Mouse (Mus musculus) hindbrain, embryonic 11.5 days (tissue): ENCODE measurements around the gene Sell. TPM values are rescaled to one million over a fixed set of nuclear protein-coding genes. Genes with fewer than 3 reads are reported as not detected.
"Not testable (repeated sequence)": the region's sequence is repeated elsewhere in the genome, so short reads cannot be mapped to it uniquely, and the experiment has no call there.

Experiments used
- ATAC-seq: fragments of 200-750 bp; cut with Nextera tagmentation; 2 replicates; pipeline ENCODE4 v1.8.0; 2017; ENCODE audit warnings: mild to moderate bottlenecking, moderate TSS enrichment, moderate library complexity; ENCODE audit not compliant: low FRiP score
- DNase-seq: peaks from one replicate; pipeline ENCODE4 v3.0.0-alpha.2; 2015; ENCODE audit warnings: low spot score
- H3K27ac ChIP-seq: fragments of 300-500 bp; sonication (generic); 2 replicates; pipeline ENCODE4 v1.5.1; 2014; ENCODE audit warnings: mild to moderate bottlenecking, low read depth, low read length
- H3K27me3 ChIP-seq: fragments of 300-500 bp; sonication (generic); 2 replicates; pipeline ENCODE4 v1.6.1; 2014; ENCODE audit warnings: mild to moderate bottlenecking, low read length, moderate library complexity, mixed read lengths; ENCODE audit not compliant: control insufficient read depth, insufficient read depth
- H3K36me3 ChIP-seq: fragments of 300-500 bp; sonication (generic); 2 replicates; pipeline ENCODE4 v1.6.1; 2014; ENCODE audit warnings: mild to moderate bottlenecking, low read length, moderate library complexity, mixed read lengths; ENCODE audit not compliant: control insufficient read depth, insufficient read depth
- H3K4me1 ChIP-seq: fragments of 300-500 bp; sonication (generic); replicated peaks from 2 replicates; pipeline ENCODE4 v1.6.1; 2014; ENCODE audit warnings: low read length, mixed read lengths; ENCODE audit not compliant: control insufficient read depth, insufficient read depth
- H3K4me2 ChIP-seq: fragments of 300-500 bp; sonication (generic); replicated peaks from 2 replicates; pipeline ENCODE4 v1.6.1; 2014; ENCODE audit warnings: mild to moderate bottlenecking, low read depth, low read length
- H3K4me3 ChIP-seq: fragments of 300-500 bp; sonication (generic); 2 replicates; pipeline ENCODE4 v1.5.1; 2014; ENCODE audit warnings: low read depth, low read length
- H3K9ac ChIP-seq: fragments of 300-500 bp; sonication (generic); 2 replicates; pipeline ENCODE4 v1.6.1; 2014; ENCODE audit warnings: low read depth, low read length
- H3K9me3 ChIP-seq: fragments of 300-500 bp; sonication (generic); 2 replicates; pipeline ENCODE4 v1.6.1; 2016; ENCODE audit warnings: low read length; ENCODE audit not compliant: control insufficient read depth
- WGBS: fragments of 180-500 bp; shearing (Covaris S2); extraction: QIAGEN DNeasy Blood & Tissue Kit; methylation state at CpG from one replicate; pipeline ENCODE4 v1.1.7; 2014; 5-methylcytosine and 5-hydroxymethylcytosine counted together
- polyA plus RNA-seq: library from polyadenylated mRNA; unstranded; fragments of >200 nt; fragmentation: Nextera tagmentation; extraction: Ambion mirVana; gene quantifications from 2 replicates; pipeline ENCODE4 v1.2.1, GENCODE M21; 2014

Sell gene
- polyA plus RNA-seq = not detected in 2 replicates

- DNase-seq (no peak), ATAC-seq (no peak)
- Histone ChIP-seq H3K27me3 (no peaks in the 10 kb centered on the region), H3K9me3 (no peaks in the 10 kb centered on the region), H3K27ac (no peak within 1 kb of the TSS), H3K4me2 (no peak within 1 kb of the TSS), H3K36me3 (no peaks in the 10 kb centered on the region), H3K4me1 (no peaks in the 10 kb centered on the region), H3K9ac (no peak within 1 kb of the TSS), H3K4me3 (no peak within 1 kb of the TSS)
- 84% methylated on average over 4 of the region's 4 CpGs for WGBS
Measured at GRCm38 (mm10) chr1:164061925-164062324, at the start of gene Sell. Sell (plus strand) TSS chr1:164061982.

GRCm38 (mm10) chr1:164014616-164015015, 47.2 kb upstream of the Sell start:
- H3K4me3 ChIP-seq = no peak overlapping the region
- H3K4me2 ChIP-seq = no peak overlapping the region
- no peak overlapping the region for H3K9ac ChIP-seq
- no peak overlapping the region for H3K27ac ChIP-seq
- no peaks in the 10 kb centered on the region for H3K36me3 ChIP-seq
- no peaks in the 10 kb centered on the region for H3K4me1 ChIP-seq
- WGBS = 74% methylated on average over 1 of the region's 1 CpGs
- DNase-seq = no peak
- H3K27me3 ChIP-seq = no peaks in the 10 kb centered on the region
- no peaks in the 10 kb centered on the region for H3K9me3 ChIP-seq
- ATAC-seq = no peak

GRCm38 (mm10) chr1:164018221-164018896, 43.4 kb upstream of the Sell start:
- 80% methylated on average over 16 of the region's 16 CpGs for WGBS
- no peak overlapping the region for H3K27ac ChIP-seq
- no peaks in the 10 kb centered on the region for H3K4me1 ChIP-seq
- ATAC-seq = no peak
- H3K27me3 ChIP-seq = no peaks in the 10 kb centered on the region
- H3K4me2 ChIP-seq = no peak overlapping the region
- DNase-seq = no peak
- H3K4me3 ChIP-seq = no peak overlapping the region
- H3K9me3 ChIP-seq = no peaks in the 10 kb centered on the region
- H3K36me3 ChIP-seq = no peaks in the 10 kb centered on the region
- no peak overlapping the region for H3K9ac ChIP-seq

GRCm38 (mm10) chr1:164019789-164020188, 42.0 kb upstream of the Sell start:
- no peak overlapping the region for H3K4me3 ChIP-seq
- H3K9me3 ChIP-seq = no peaks in the 10 kb centered on the region
- DNase-seq (peak; percentile 10), ATAC-seq (peak; percentile 72; the same call in 1 of the 2 replicates)
- WGBS = 30% methylated on average over 6 of the region's 6 CpGs
- H3K27me3 ChIP-seq = no peaks in the 10 kb centered on the region
- H3K4me1 ChIP-seq = no peaks in the 10 kb centered on the region
- no peaks in the 10 kb centered on the region for H3K36me3 ChIP-seq
- H3K27ac ChIP-seq = no peak overlapping the region
- no peak overlapping the region for H3K9ac ChIP-seq
- H3K4me2 ChIP-seq = no peak overlapping the region

GRCm38 (mm10) chr1:164020746-164021145, 41.0 kb upstream of the Sell start:
- H3K4me1 ChIP-seq, H3K4me2 ChIP-seq, DNase-seq, H3K27ac ChIP-seq, H3K36me3 ChIP-seq, H3K27me3 ChIP-seq, ATAC-seq, H3K9ac ChIP-seq, H3K4me3 ChIP-seq, H3K9me3 ChIP-seq: not testable (repeated sequence)
- WGBS = 80% methylated on average over 3 of the region's 3 CpGs

- not testable (repeated sequence) for H3K4me1 ChIP-seq, ATAC-seq, DNase-seq, H3K9ac ChIP-seq, H3K9me3 ChIP-seq, H3K36me3 ChIP-seq, H3K27ac ChIP-seq, H3K4me2 ChIP-seq, H3K4me3 ChIP-seq, H3K27me3 ChIP-seq
- WGBS = 81% methylated on average over 5 of the region's 5 CpGs
Measured at GRCm38 (mm10) chr1:164022106-164022505, 39.7 kb upstream of the Sell start.

- H3K27ac ChIP-seq = no peak overlapping the region
- H3K9ac ChIP-seq = no peak overlapping the region
- H3K27me3 ChIP-seq = no peaks in the 10 kb centered on the region
- H3K36me3 ChIP-seq = no peaks in the 10 kb centered on the region
- no peaks in the 10 kb centered on the region for H3K9me3 ChIP-seq
- 87% methylated on average over 4 of the region's 4 CpGs for WGBS
- no peaks in the 10 kb centered on the region for H3K4me1 ChIP-seq
- no peak for ATAC-seq
- H3K4me2 ChIP-seq = no peak overlapping the region
- H3K4me3 ChIP-seq = no peak overlapping the region
- no peak for DNase-seq
Measured at GRCm38 (mm10) chr1:164025685-164026084, 36.1 kb upstream of the Sell start.

GRCm38 (mm10) chr1:164027416-164027815, 34.4 kb upstream of the Sell start:
- ATAC-seq (no peak), DNase-seq (no peak)
- no peaks in the 10 kb centered on the region for H3K27me3 ChIP-seq
- 57% methylated on average over 5 of the region's 5 CpGs for WGBS
- H3K27ac ChIP-seq = no peak overlapping the region
- no peaks in the 10 kb centered on the region for H3K9me3 ChIP-seq
- H3K4me2 ChIP-seq = no peak overlapping the region
- H3K9ac ChIP-seq = no peak overlapping the region
- no peaks in the 10 kb centered on the region for H3K36me3 ChIP-seq
- H3K4me3 ChIP-seq = no peak overlapping the region
- no peaks in the 10 kb centered on the region for H3K4me1 ChIP-seq

- Histone ChIP-seq H3K36me3 (no peaks in the 10 kb centered on the region), H3K9ac (no peak overlapping the region), H3K4me1 (no peaks in the 10 kb centered on the region), H3K9me3 (no peaks in the 10 kb centered on the region), H3K4me3 (no peak overlapping the region), H3K27me3 (no peaks in the 10 kb centered on the region), H3K27ac (no peak overlapping the region), H3K4me2 (no peak overlapping the region)
- DNase-seq (no peak), ATAC-seq (no peak)
- 78% methylated on average over 10 of the region's 10 CpGs for WGBS
Measured at GRCm38 (mm10) chr1:164040385-164041135, 21.2 kb upstream of the Sell start.
